Mouse (Mus musculus) ovary, postnatal 36 days (tissue): Measurements from ENCODE around the gene Tex35.

Source experiments
- DNase-seq: peaks from one replicate; pipeline ENCODE4 v3.0.0; 2022; ENCODE audit warnings: low spot score, mixed read lengths

Gene Tex35

DNA sequence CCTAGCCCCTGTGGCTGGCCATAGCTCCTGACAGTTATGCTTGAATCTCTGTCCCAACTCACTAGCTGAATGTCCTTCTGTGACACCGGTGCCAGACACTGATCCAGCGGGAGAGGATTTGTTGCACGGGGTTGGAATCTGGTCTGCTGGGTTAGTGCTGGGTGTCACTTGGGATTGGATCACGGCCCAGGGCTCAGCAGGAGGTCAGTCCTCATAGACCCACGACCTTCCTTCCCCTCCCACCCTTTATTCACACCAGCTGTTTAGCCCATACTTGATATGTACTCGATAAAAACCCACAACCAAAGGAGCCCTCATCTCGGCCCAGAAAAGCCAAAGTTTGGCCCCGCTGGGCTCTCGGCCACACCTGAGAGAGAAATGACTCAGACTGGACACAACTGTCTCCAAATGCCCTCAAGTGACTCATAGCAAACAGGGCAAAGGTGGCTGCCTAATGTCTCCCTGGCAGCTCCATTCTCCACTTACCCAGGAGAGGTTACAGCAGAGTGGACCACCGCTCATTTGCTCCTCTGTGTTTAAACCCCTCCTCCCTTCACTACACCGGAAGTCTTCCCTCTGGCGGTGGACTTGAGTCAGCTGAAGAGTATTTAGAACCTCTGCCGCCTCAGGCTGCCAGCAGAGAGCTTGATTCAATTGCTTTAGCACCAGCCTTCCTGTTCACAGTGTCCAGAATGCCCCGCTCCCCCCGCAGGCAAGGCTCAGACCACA lies 27.2 kb downstream of the Tex35 start:
- DNase-seq = no peak

DNA sequence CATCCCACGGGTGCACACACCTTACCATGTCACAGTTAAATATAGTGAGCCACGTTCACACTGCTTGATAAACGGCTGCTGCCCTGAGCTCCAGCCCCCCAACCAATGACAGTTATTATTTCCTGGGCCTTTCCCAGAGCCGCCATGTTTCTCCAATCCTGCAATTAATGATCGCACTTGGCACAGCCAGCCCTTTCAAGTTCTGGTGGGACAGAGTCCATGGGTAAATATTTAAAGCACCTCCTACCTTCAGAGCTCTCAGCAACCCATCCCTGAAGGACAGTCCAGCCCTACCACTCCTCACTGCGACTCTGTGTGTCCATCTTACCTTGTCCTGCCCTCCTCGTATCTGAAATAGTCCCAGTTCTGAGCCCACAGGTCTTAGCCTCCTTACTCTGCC lies 28.4 kb downstream of the Tex35 start:
- DNase-seq = no peak

DNA sequence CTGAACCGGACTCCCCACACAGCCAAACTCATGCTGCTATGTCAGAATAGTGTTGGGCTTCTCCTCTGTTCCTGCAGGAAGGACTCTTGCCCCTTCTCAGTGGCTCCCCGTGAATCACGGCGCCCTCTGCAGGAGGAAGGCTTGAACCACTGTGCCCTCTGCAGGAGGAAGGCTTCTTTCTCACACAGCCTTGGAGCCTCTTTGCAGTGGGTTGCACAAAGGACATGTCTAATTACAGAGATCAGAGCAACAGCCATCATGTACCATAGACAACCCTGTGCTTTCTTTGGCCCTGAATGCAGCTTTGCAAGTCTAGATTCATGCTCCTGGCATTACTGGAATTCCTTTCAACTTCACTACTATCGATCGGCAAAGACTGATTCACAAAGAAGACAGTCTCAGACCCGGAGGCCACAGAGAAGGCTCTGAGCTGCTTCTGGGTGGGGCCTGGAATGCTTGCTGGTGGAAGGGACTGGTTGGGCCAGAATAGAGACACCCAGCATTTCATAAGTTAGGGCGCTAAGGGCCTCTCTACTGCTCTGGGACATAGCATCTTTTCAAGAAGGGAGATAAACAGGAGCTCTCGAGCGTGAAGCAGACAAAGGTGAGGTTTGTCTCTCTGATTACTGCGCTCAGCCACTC lies 29.0 kb downstream of the Tex35 start:
- DNase-seq = peak; percentile 59

DNA sequence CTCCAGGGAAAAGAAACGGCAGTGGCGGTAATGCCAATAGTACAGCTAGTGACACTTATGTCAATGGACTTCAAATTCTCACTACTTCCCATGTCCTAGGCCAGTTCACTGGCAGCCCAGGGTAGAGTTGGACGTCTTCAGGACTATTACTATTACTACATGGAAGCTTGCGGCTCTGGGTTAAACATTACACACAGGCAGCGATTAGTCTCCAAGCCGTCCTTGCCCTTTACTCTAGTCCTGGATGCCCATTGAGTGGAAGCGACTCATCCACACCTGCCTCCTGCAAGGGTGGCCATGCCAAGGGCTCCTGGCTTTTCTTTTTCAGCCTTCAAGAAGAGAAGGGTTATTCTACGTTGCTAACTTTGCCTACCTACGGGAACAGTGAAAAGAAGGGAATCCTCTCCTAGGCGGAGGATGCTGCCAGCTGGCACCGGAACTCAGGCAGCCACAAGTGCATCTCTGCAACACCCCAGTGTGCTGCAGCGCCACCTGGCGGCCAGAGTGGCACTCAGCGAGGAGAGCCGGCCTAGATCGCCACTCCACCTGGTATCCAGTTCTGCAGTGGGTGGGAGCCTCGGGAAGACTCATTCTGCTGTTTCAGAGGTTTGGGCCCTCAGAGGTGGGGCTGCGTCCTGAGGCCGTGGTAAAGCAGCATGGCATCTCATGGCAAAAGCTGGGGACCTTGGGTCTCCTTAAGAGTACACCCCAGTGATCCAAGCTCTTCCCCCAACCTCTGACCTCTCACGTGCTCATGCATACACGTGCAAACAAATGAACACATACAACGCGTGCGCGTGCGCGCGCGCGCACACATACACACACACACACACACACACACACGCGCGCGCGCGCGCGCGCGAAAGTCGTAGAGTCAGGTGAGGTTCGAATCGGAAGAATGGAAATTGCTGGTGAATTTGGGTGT lies 31.4 kb downstream of the Tex35 start:
- DNase-seq = peak; percentile 89

DNA sequence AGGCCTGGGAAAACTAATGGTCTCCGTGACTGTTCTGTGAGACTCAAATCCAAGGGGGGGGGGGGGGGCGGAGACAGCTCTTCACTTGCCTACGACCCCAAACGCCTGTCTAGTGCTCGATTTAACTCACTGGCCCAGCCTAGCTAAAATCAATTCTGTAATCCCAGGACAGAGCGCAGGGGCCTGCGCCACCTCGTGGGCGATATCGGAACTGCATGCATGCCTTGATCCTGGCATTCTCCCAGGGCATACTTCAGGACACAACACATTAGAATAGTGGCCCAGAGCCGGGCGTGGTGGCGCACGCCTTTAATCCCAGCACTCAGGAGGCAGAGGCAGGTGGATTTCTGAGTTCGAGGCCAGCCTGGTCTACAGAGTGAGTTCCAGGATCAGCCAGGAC lies 32.2 kb downstream of the Tex35 start:
- peak; percentile 85 for DNase-seq

DNA sequence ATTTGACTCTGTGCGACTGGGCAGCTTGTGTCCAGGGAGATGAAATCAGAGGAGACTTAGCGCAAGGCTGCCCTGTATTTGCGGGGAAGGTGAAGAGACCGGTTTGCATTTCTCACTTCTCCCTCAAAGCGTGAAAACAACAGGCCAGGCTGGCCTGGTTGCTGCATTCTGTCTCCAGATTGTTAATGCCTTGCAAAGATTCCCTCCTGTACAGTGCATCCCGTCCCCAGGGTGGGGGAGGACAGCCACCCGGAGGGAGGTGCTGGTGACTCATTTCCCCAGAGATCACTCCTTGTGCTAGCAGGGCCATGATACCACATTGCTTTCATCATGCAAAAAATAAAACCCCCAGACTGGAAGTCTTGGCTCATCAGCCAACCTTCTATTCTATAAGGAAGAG lies 33.5 kb downstream of the Tex35 start:
- DNase-seq = no peak

DNA sequence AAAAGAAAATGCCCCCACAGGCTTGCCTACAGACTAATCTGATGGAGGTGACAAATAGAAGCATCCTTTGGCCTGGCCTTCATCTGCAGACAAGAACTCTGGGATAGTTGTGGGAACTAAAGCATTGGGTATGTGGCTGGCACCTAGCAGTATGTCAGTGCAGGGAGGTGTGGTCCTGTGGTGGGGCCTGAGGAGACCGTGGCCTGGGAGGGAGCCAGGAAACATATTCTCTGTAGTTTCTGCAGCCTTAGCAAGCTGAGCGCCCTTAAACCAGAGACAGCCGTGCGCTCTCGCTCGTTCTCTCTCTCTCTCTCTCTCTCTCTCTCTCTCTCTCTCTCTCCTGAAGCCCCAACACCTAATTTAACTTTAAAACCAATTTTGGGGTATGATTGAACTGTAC lies 34.1 kb downstream of the Tex35 start:
- no peak for DNase-seq

DNA sequence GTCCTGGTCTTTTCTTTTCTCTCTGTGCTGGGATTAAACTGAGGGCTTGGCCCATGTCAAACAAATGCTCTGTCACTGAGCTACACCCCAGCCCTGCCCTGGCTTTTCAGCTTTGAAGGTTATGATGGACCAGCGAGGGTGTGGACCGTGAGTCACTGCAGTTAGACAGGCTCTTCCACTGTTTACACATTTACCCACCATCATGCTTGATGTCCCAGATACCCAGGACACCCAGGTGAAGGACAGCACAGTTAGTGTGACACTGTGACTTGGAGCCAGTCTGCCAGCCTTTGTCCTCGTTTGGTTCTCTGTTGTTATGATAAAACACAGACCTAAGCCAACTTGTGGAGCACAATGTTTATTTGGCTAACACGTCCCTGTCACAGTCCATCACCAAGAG lies 34.9 kb downstream of the Tex35 start:
- DNase-seq = no peak

DNA sequence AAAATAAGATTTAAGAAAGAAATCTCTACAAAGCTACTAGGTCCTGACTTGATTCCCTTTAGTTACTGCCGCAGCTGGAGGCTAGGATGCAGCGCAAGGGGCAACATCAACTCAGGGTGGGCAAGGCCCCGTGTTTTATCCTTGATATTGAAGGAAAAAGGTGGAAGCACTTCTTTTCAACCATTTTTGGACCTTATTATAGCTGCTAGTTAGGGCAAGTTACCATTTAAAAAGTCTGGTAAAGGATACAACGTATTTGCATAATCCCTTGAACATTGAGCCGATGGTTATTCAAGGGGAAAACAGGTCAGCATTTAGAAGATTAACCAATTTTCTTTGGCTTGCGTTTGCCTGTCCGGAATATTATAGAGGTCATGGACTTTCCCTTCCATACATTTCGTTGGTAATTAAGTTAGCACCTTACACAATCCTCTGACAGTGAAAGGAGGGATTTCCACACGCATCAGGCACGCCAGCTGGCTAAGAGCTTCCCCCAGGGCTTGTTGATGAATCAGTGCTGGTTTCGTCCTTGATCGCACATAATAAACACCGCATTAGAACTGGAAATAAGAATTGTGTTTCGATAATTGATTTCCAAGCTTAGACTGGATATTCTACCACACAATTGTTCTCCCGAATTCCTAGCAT lies 39.2 kb downstream of the Tex35 start:
- DNase-seq = no peak

DNA sequence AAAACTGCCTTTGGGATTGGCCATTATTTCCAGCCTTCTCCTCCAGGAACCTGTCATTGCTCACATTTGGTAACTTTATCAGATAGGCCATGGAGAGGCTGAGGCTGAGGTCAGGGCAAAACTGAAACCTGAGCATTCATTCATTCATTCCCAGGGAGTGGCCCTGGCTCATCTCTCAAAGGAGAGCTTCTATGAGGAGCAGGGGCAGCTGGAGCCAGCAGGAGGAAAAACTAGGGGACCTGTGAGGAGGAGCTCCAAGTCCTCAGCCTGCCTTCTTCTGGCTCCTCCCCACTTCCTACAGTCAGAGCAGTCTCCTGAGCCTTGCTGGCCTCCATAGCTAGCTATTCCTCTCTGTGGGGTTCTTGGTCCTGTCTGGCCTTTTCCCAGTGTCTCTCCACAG lies 40.2 kb downstream of the Tex35 start:
- DNase-seq = no peak

DNA sequence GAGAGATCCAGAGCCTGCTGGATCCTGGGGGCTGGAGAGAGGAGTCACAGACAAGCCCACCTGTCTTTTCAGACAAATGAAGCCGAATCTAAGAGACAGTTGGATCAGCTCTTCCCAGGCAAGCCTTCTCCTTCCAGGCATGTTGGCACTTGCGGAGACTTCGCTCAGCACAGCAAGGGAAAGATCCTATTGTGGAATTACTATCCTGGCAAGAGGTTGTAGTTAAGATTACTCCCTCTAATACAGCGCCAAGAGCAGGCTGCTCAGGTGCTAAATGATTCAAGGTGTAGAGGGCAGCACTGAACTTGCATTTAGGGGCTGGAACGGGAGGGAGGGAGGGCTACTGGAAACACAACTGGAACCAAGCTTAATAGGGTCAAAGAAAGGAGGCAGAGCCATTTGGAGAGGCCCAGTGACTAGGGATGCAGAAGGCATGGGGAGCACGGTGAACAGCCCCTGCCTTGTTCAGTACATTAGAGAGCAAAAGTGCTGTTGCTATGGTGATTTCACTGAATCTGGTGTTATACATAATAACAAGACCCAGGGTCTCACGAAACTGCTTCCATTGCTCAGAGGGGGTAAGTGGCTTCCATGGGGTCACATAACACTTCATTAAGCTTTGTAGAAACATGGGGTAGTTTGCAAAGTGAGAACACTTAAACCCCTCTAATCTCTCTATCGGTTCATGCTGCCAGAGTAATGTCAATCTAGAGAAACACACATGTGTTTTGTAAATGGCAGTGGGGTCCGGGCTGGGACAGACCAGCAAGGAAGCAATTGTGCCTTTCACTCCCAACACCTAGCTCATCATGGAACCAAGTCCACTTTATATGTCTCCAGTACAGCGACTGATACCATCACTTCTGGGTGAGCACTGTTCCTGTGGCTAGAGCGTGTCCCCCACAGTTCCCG lies 42.4 kb downstream of the Tex35 start:
- DNase-seq = no peak

DNA sequence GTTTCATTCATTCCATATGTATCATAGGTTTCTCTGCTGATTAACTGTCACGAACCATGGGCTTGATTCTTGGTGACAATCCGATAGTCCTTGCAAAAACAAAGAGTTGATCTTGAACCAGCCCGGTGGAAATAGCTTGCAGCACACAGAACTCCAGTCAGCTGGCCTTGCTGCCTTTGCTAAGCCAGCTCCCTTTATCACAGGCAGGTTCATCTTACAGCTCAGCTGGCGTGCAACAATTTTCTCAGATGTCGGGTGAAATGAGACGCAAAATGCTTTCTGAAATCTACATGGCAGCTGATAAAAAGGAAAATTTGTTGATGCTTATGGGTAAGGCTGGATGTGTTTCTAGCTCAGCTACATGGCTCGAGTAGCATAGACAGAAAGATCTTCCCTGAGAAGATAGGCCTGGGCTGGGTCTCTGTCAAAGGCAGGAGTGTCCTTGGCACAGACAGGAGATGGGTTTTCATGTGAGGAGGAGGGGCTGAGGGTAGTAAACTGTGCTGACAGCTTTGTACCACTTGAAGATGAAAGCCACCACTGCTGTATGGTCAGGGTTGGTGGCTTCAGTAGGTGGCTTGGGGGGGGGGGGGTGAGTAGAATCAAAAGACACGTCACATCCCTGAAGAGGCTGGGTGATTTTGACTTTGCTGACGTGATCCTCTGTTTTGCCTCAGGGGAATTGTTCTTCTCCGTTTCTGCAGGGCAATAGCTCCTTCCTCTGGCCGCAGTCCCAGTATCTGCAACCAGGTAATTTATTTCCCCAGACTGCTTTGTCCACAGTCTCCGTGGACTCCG lies 45.0 kb downstream of the Tex35 start:
- DNase-seq = no peak

DNA sequence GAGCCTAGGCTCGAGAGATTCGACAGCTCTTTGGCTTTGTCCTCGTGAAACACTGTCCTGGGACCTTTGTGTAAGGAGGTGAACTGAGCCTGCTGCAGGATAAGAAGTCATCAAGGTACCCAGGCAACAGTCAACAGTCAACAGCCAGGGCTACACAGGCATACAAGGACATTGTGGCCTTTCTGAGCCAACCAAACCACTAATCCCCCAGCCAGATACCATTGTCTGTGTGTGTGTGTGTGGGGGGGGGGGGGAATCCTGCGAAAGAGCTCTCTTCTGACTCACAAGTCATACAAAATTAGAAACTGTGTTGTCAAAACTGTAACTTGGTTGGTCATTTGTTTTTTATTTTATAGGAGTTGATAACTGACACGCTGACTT lies 46.0 kb downstream of the Tex35 start:
- DNase-seq = no peak

DNA sequence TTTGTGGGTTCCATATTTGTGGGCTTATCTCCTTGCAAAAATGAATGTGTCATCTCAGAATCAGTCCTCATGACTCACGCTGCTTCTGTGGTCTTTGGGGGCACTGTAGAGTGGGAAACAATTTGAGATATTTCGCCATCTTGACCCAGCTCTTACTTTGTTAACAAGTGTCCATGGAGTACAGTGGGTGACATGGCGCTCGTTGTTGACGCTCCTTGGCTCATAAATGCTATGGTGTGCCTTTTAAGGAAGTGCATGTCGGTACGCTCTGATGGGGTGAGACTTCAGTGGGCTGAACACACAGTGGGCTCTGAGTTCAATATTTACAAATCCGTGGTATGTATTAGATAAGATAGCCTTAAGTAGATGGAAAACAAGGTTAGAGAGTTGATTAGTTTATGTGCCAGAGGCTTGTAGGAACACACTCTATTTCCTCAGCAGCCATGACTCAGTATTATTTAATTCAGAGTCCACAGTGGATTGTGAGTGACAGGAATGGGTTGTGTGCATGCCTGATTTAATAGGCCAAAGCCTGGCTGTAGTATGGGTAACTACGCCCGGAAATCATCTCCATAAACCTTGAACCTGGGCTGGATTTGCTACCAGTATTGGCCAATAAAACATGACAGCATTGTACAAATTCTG lies 46.6 kb downstream of the Tex35 start:
- no peak for DNase-seq

DNA sequence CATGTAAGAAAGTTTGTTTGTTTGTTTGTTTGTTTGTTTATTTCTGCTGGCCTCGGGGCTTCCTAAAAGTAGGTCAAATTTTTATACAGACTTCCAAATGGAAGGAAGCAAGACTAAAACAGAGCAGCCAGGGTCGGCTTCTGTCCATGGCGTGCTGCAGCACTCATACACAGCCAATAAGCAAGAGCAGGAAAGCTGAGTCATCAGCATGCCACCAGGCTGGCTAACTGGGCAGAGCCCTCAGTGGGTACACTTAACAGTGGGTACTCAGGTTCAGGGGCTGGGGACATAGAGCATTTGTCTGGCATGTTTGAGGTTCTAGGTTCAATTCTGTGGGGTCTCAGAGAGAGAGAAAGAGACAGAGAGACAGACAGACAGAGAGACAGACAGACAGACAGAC lies 47.3 kb downstream of the Tex35 start:
- no peak for DNase-seq

DNA sequence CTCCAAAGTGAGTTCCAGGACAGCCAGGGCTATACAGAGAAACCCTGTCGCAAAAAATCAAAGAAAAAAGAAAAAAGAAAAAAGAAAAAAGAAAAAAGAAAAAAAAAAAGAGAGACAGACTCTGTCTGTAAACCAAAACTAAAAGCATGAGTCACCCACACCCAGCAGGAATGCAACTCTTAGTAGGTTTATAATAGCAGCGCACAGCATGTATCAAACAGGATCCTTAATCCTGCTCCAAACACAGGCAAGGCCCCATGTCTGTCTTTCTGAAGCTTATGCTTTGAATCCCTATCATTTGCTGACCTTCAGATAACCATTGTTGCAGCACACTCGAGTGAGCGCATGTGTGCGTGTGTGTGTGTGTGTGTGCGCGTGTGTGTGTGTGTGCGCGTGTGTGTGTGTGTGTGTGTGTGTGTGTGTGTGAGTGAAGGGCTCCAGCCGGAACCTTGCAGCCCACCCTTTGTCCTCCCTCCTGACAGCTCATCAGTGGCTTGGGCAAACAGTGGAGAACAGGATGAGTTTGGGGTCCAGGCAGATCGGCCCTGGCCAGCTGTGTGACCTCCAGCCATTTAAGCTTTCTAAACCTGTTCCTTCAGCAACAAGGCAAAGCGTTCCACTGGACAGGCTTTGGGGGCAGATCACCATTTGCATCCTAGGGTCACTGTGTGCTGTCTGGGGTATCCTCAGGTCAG lies 47.9 kb downstream of the Tex35 start:
- DNase-seq = no peak

DNA sequence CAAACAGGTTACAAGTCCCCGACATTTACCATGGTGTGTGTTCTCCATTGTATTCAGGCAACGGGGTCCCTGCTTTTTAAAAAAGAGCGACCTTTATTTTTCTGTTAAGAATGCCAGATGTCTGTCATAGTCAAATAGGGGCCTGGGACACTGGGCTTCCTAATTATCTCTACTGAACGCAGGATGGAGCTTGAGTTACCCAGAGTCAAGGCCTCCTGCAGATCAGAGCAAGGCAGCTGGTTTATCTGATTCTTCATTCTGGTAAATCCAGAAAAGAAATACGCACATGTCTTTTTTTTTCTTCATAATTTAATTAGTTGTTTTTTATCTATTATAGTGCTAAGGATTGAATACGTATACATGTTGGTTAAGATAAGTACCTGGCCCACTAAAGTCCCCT lies 52.6 kb downstream of the Tex35 start:
- no peak for DNase-seq

DNA sequence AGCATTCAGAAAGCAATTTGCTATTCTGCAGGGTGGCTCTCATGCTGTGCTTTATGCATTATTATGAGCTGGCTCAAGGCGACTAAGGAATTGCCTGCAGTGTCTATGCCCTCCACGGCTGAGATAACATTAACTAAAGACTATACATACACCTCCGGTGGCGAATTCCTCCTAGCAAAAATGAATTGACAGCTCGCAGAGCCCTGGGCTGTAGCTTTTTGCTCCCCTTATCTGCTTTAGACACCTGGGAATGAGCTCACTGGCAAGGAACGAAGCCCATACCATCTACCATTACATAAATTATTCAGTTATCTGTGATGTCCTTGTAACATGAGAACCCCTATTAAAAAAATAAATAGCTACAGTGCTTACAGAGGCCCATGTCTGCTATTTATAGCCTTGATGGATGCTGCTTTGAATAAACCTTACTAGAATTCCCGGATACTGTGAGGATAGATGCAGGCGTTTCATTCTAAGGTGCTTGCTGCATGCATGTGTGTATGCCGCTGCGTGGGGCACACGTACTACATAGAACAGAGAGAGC lies 53.1 kb downstream of the Tex35 start:
- DNase-seq = no peak

DNA sequence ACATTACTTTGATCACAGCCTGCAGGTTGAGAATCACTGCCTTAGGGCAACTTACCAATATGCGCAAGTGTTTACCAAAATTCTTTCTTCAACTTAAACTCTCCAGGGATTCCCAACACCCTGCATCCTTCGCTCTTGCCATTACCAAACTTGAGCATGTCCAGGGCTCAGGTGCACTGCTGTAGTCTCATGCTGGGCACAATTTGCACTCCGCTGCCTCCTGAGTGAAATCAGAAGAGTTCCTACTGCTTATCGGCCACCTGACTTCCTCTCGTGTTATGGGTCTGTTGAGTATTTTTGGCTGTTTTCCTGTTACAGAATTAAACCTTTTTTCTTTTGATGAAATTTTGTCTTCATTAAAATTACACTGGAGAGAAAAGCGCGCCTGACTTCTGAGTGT lies 53.8 kb downstream of the Tex35 start:
- no peak for DNase-seq
